Mouse (Mus musculus) hindbrain, embryonic 11.5 days (tissue): ENCODE results near the gene Use1. TPM values are rescaled to one million over a fixed set of nuclear protein-coding genes. Genes with fewer than 3 reads are reported as not detected.

Experiments
- ATAC-seq: fragments of 200-750 bp; cut with Nextera tagmentation; 2 replicates; pipeline ENCODE4 v1.8.0; 2017; ENCODE audit warnings: mild to moderate bottlenecking, moderate TSS enrichment, moderate library complexity; ENCODE audit not compliant: low FRiP score
- DNase-seq: peaks from one replicate; pipeline ENCODE4 v3.0.0-alpha.2; 2015; ENCODE audit warnings: low spot score
- H3K27ac ChIP-seq: fragments of 300-500 bp; sonication (generic); 2 replicates; pipeline ENCODE4 v1.5.1; 2014; ENCODE audit warnings: mild to moderate bottlenecking, low read depth, low read length
- H3K27me3 ChIP-seq: fragments of 300-500 bp; sonication (generic); 2 replicates; pipeline ENCODE4 v1.6.1; 2014; ENCODE audit warnings: mild to moderate bottlenecking, low read length, moderate library complexity, mixed read lengths; ENCODE audit not compliant: control insufficient read depth, insufficient read depth
- H3K36me3 ChIP-seq: fragments of 300-500 bp; sonication (generic); 2 replicates; pipeline ENCODE4 v1.6.1; 2014; ENCODE audit warnings: mild to moderate bottlenecking, low read length, moderate library complexity, mixed read lengths; ENCODE audit not compliant: control insufficient read depth, insufficient read depth
- H3K4me1 ChIP-seq: fragments of 300-500 bp; sonication (generic); replicated peaks from 2 replicates; pipeline ENCODE4 v1.6.1; 2014; ENCODE audit warnings: low read length, mixed read lengths; ENCODE audit not compliant: control insufficient read depth, insufficient read depth
- H3K4me2 ChIP-seq: fragments of 300-500 bp; sonication (generic); replicated peaks from 2 replicates; pipeline ENCODE4 v1.6.1; 2014; ENCODE audit warnings: mild to moderate bottlenecking, low read depth, low read length
- H3K4me3 ChIP-seq: fragments of 300-500 bp; sonication (generic); 2 replicates; pipeline ENCODE4 v1.5.1; 2014; ENCODE audit warnings: low read depth, low read length
- H3K9ac ChIP-seq: fragments of 300-500 bp; sonication (generic); 2 replicates; pipeline ENCODE4 v1.6.1; 2014; ENCODE audit warnings: low read depth, low read length
- H3K9me3 ChIP-seq: fragments of 300-500 bp; sonication (generic); 2 replicates; pipeline ENCODE4 v1.6.1; 2016; ENCODE audit warnings: low read length; ENCODE audit not compliant: control insufficient read depth
- WGBS: fragments of 180-500 bp; shearing (Covaris S2); extraction: QIAGEN DNeasy Blood & Tissue Kit; methylation state at CpG from one replicate; pipeline ENCODE4 v1.1.7; 2014; 5-methylcytosine and 5-hydroxymethylcytosine counted together
- polyA plus RNA-seq: library from polyadenylated mRNA; unstranded; fragments of >200 nt; fragmentation: Nextera tagmentation; extraction: Ambion mirVana; gene quantifications from 2 replicates; pipeline ENCODE4 v1.2.1, GENCODE M21; 2014

The Use1 gene
- polyA plus RNA-seq, 1 experiment from 2014 or later = 77.8 TPM

GRCm38 (mm10) chr8:71351520-71351919, 15.1 kb upstream of the Use1 start:
- ATAC-seq = no peak
- no peak overlapping the region for H3K9ac ChIP-seq
- peaks cover 12% of the 10 kb centered on the region for H3K36me3 ChIP-seq
- H3K27ac ChIP-seq = no peak overlapping the region
- no peak for DNase-seq
- H3K27me3 ChIP-seq = no peaks in the 10 kb centered on the region
- WGBS = 92% methylated on average over 1 of the region's 1 CpGs
- no peaks in the 10 kb centered on the region for H3K9me3 ChIP-seq
- no peaks in the 10 kb centered on the region for H3K4me1 ChIP-seq
- no peak overlapping the region for H3K4me2 ChIP-seq
- no peak overlapping the region for H3K4me3 ChIP-seq

GRCm38 (mm10) chr8:71358026-71358425, 8.6 kb upstream of the Use1 start:
- no peak for ATAC-seq
- no peak overlapping the region for H3K4me2 ChIP-seq
- H3K9me3 ChIP-seq = no peaks in the 10 kb centered on the region
- H3K27me3 ChIP-seq = no peaks in the 10 kb centered on the region
- WGBS = 89% methylated on average over 3 of the region's 3 CpGs
- no peaks in the 10 kb centered on the region for H3K4me1 ChIP-seq
- H3K4me3 ChIP-seq = no peak overlapping the region
- H3K27ac ChIP-seq = no peak overlapping the region
- DNase-seq = no peak
- H3K36me3 ChIP-seq = 0 out of 2 replicates have a peak, but pooled peaks cover 6% of the 10 kb centered on the region
- no peak overlapping the region for H3K9ac ChIP-seq

GRCm38 (mm10) chr8:71367529-71368176, 1.0 kb downstream of the Use1 start:
- ATAC-seq (no peak), DNase-seq (no peak)
- Histone ChIP-seq H3K27ac (peak overlapping the region; percentile 48; the same call in 1 of the 2 replicates), H3K9ac (peak overlapping the region; percentile 19), H3K4me1 (peaks cover 4% of the 10 kb centered on the region), H3K4me3 (peak overlapping the region; percentile 47), H3K36me3 (no peaks in the 10 kb centered on the region), H3K27me3 (no peaks in the 10 kb centered on the region), H3K9me3 (no peaks in the 10 kb centered on the region), H3K4me2 (peak overlapping the region; percentile 66)
- WGBS = 56% methylated on average over 17 of the region's 17 CpGs

- Histone ChIP-seq H3K9me3 (no peaks in the 10 kb centered on the region), H3K4me3 (no peak overlapping the region)
- no peak for ATAC-seq
Measured at GRCm38 (mm10) chr8:71368366-71368765, 1.7 kb downstream of the Use1 start.

GRCm38 (mm10) chr8:71369040-71369718, 2.5 kb downstream of the Use1 start:
- 92% methylated on average over 10 of the region's 10 CpGs for WGBS
- Histone ChIP-seq H3K9ac (no peak overlapping the region), H3K4me2 (no peak overlapping the region), H3K9me3 (no peaks in the 10 kb centered on the region), H3K27ac (no peak overlapping the region), H3K36me3 (no peaks in the 10 kb centered on the region), H3K4me3 (peak overlapping the region; percentile 1; the same call in 1 of the 2 replicates), H3K27me3 (no peaks in the 10 kb centered on the region), H3K4me1 (peaks cover 4% of the 10 kb centered on the region)
- DNase-seq (no peak), ATAC-seq (no peak)

More at GRCm38 (mm10) chr8:71368366-71368765, 1.7 kb downstream of the Use1 start:
- Histone ChIP-seq H3K27me3 (no peaks in the 10 kb centered on the region), H3K27ac (no peak overlapping the region), H3K4me2 (no peak overlapping the region), H3K36me3 (no peaks in the 10 kb centered on the region), H3K9ac (no peak overlapping the region), H3K4me1 (peaks cover 4% of the 10 kb centered on the region)
- no peak for DNase-seq

- peak overlapping the region; percentile 57; the same call in 1 of the 2 replicates for H3K9ac ChIP-seq
- no peak for DNase-seq
- H3K27ac ChIP-seq = peak overlapping the region; percentile 65; the same call in 1 of the 2 replicates
- H3K27me3 ChIP-seq = no peaks in the 10 kb centered on the region
- no peak for ATAC-seq
- H3K4me2 ChIP-seq = peak overlapping the region; percentile 39
- no peaks in the 10 kb centered on the region for H3K9me3 ChIP-seq
- 0 out of 2 replicates have a peak, but pooled peaks cover 4% of the 10 kb centered on the region for H3K36me3 ChIP-seq
- WGBS = 28% methylated on average over 5 of the region's 5 CpGs
- peaks cover 9% of the 10 kb centered on the region for H3K4me1 ChIP-seq
- peak overlapping the region; percentile 69 for H3K4me3 ChIP-seq
Measured at GRCm38 (mm10) chr8:71370711-71371235, 4.1 kb downstream of the Use1 start.

GRCm38 (mm10) chr8:71371236-71371848, 4.7 kb downstream of the Use1 start, which contains the start of gene Ocel1:
Gene Ocel1, plus strand, starts transcription at chr8:71371298.
- H3K4me3 ChIP-seq = peak within 1 kb of the TSS; percentile 69
- H3K4me1 ChIP-seq = peaks cover 15% of the 10 kb centered on the region
- no peaks in the 10 kb centered on the region for H3K27me3 ChIP-seq
- H3K9me3 ChIP-seq = no peaks in the 10 kb centered on the region
- peak within 1 kb of the TSS; percentile 39 for H3K4me2 ChIP-seq
- ATAC-seq (peak; percentile 82), DNase-seq (peak; percentile 98)
- peaks cover 4% of the 10 kb centered on the region; the same call in 1 of the 2 replicates for H3K36me3 ChIP-seq
- under 1% methylated on average over 61 of the region's 68 CpGs for WGBS
- peak within 1 kb of the TSS; percentile 65; the same call in 1 of the 2 replicates for H3K27ac ChIP-seq
- peak within 1 kb of the TSS; percentile 57; the same call in 1 of the 2 replicates for H3K9ac ChIP-seq

- Histone ChIP-seq H3K4me3 (no peak overlapping the region), H3K4me1 (peaks cover 21% of the 10 kb centered on the region), H3K27me3 (no peaks in the 10 kb centered on the region), H3K9me3 (no peaks in the 10 kb centered on the region), H3K27ac (no peak overlapping the region), H3K36me3 (peaks cover 4% of the 10 kb centered on the region; the same call in 1 of the 2 replicates), H3K9ac (no peak overlapping the region), H3K4me2 (no peak overlapping the region)
- ATAC-seq = no peak
- no peak for DNase-seq
- 83% methylated on average over 12 of the region's 12 CpGs for WGBS
Measured at GRCm38 (mm10) chr8:71372427-71372826, 5.8 kb downstream of the Use1 start.
